Mouse (Mus musculus) kidney, adult 2 months (tissue): ENCODE measurements around the gene Brca1.

Source experiments
- CTCF ChIP-seq: fragments of 200-500 bp; conservative IDR thresholded peaks from 2 replicates; pipeline ENCODE4 v1.5.1; 2011; ENCODE audit warnings: low read depth, mild to moderate bottlenecking, control low read depth, low read length, moderate library complexity, mixed read lengths; ENCODE audit not compliant: insufficient read depth, insufficient read length
- POLR2A ChIP-seq: fragments of 200-500 bp; IDR thresholded peaks from one replicate; pipeline ENCODE4 v1.6.1; 2011; ENCODE audit warnings: low read depth, low read length, control low read depth

GRCm38 (mm10) chr11:101556954-101557353 is 5.2 kb upstream of the Brca1 start:
- TF ChIP-seq CTCF (no peak), POLR2A (no peak)
